Mouse (Mus musculus) MEL (cell line): ENCODE data around the gene Col24a1. TPM values are rescaled to one million over a fixed set of nuclear protein-coding genes. Genes with fewer than 3 reads are reported as not detected.

Experiments used
- DNase-seq: peaks from one replicate; pipeline ENCODE4 v3.0.0; 2011; ENCODE audit warnings: low read depth, low spot score
- H3K27ac ChIP-seq: 2 replicates; pipeline ENCODE4 v1.5.1; 2012; ENCODE audit warnings: low read depth, mild to moderate bottlenecking, control low read depth, low read length, moderate library complexity; ENCODE audit not compliant: control insufficient read depth
- H3K27me3 ChIP-seq, 2 experiments: fragments of 150-350 bp in 1 of 2; sonication (generic) in 1 of 2; 2 replicates each; pipeline ENCODE4 v1.6.1; 2012; ENCODE audit warnings: low read length in 2 of 2, mild to moderate bottlenecking in 2 of 2, improper control_type of control experiment in 1 of 2, moderate library complexity in 1 of 2; ENCODE audit not compliant: insufficient read depth in 2 of 2, control insufficient read depth in 1 of 2
- H3K36me3 ChIP-seq, 2 experiments: 2 replicates each; pipeline ENCODE4 v1.6.1; 2012 to 2014; ENCODE audit warnings: low read length in 2 of 2, improper control_type of control experiment in 1 of 2, inconsistent platforms in 1 of 2, mild to moderate bottlenecking in 1 of 2; ENCODE audit not compliant: insufficient read depth in 2 of 2, control insufficient read depth in 1 of 2
- H3K4me1 ChIP-seq, 2 experiments: fragments of 150-350 bp in 1 of 2; sonication (generic) in 1 of 2; 2 replicates each; pipeline ENCODE4 v1.6.1; 2012; ENCODE audit warnings: low read length in 2 of 2, improper control_type of control experiment in 1 of 2, mild to moderate bottlenecking in 1 of 2; ENCODE audit not compliant: insufficient read depth in 2 of 2, control insufficient read depth in 1 of 2
- H3K4me3 ChIP-seq, 2 experiments: fragments of 150-350 bp in 1 of 2; sonication (generic) in 1 of 2; 2 replicates each; pipeline ENCODE4 v1.5.1; 2012; ENCODE audit warnings: low read depth in 2 of 2, low read length in 2 of 2, mild to moderate bottlenecking in 2 of 2, moderate library complexity in 2 of 2, control low read depth in 1 of 2, improper control_type of control experiment in 1 of 2; ENCODE audit not compliant: control insufficient read depth in 1 of 2, insufficient read depth in 1 of 2
- H3K79me2 ChIP-seq: 2 replicates; pipeline ENCODE4 v1.6.1; 2012; ENCODE audit warnings: mild to moderate bottlenecking, low read length, moderate library complexity; ENCODE audit not compliant: control insufficient read depth, poor library complexity, insufficient read depth
- H3K9ac ChIP-seq: 2 replicates; pipeline ENCODE4 v1.6.1; 2012; ENCODE audit warnings: low read depth, mild to moderate bottlenecking, control low read depth, low read length, moderate library complexity; ENCODE audit not compliant: control insufficient read depth, poor library complexity, severe bottlenecking
- H3K9me3 ChIP-seq: fragments of 150-350 bp; sonication (generic); replicated peaks from 2 replicates; pipeline ENCODE4 v1.6.1; 2012; ENCODE audit warnings: mild to moderate bottlenecking, low read length, improper control_type of control experiment, moderate library complexity; ENCODE audit not compliant: insufficient read depth
- CTCF ChIP-seq, 3 experiments: IDR thresholded peaks in 2 of 3; conservative IDR thresholded peaks in 1 of 3; 2 replicates each; pipeline ENCODE4 v1.5.1; 2011 to 2012; ENCODE audit warnings: low read length in 3 of 3, low read depth in 2 of 3, mild to moderate bottlenecking in 2 of 3, improper control_type of control experiment in 1 of 3, inconsistent platforms in 1 of 3, mixed read lengths in 1 of 3, moderate library complexity in 1 of 3; ENCODE audit not compliant: control insufficient read depth in 1 of 3, insufficient read depth in 1 of 3, poor library complexity in 1 of 3, severe bottlenecking in 1 of 3
- ELF1 ChIP-seq: IDR thresholded peaks from 2 replicates; pipeline ENCODE4 v1.6.1; 2014; ENCODE audit warnings: low read depth, mild to moderate bottlenecking, inconsistent platforms, low read length, improper control_type of control experiment, moderate library complexity
- EP300 ChIP-seq, 2 experiments: IDR thresholded peaks; 2 replicates each; pipeline ENCODE4 v1.6.1; 2011; ENCODE audit warnings: improper control_type of control experiment in 2 of 2, low read length in 2 of 2, low read depth in 1 of 2, mild to moderate bottlenecking in 1 of 2
- ETS1 ChIP-seq: IDR thresholded peaks from 2 replicates; pipeline ENCODE4 v1.6.1; 2012; ENCODE audit warnings: low read depth, mild to moderate bottlenecking, inconsistent platforms, low read length, improper control_type of control experiment, moderate library complexity
- GABPA ChIP-seq: IDR thresholded peaks from 2 replicates; pipeline ENCODE4 v1.6.1; 2012; ENCODE audit warnings: low read depth, mild to moderate bottlenecking, inconsistent platforms, low read length, improper control_type of control experiment, moderate library complexity
- GATA1 ChIP-seq: IDR thresholded peaks from 2 replicates; pipeline ENCODE4 v1.6.1; 2011; ENCODE audit warnings: low read depth, low read length, improper control_type of control experiment
- JUND ChIP-seq: IDR thresholded peaks from 2 replicates; pipeline ENCODE4 v1.6.1; 2011; ENCODE audit warnings: low read depth, mild to moderate bottlenecking, improper control_type of control experiment, low read length
- MAFK ChIP-seq: IDR thresholded peaks from 2 replicates; pipeline ENCODE4 v1.6.1; 2011; ENCODE audit warnings: low read depth, mild to moderate bottlenecking, low read length, improper control_type of control experiment, borderline replicate concordance
- MAZ ChIP-seq: IDR thresholded peaks from 2 replicates; pipeline ENCODE4 v1.6.1; 2012; ENCODE audit warnings: low read depth, mild to moderate bottlenecking, inconsistent platforms, low read length, improper control_type of control experiment
- NELFE ChIP-seq: IDR thresholded peaks from 2 replicates; pipeline ENCODE4 v1.6.1; 2011; ENCODE audit warnings: low read depth, low read length, improper control_type of control experiment
- POLR2AphosphoS2 ChIP-seq: IDR thresholded peaks from 2 replicates; pipeline ENCODE4 v1.6.1; 2011; ENCODE audit warnings: low read length, improper control_type of control experiment
- POLR2AphosphoS5 ChIP-seq: IDR thresholded peaks from 2 replicates; pipeline ENCODE4 v1.6.1; 2012; ENCODE audit warnings: low read depth, borderline replicate concordance, mild to moderate bottlenecking, inconsistent platforms, low read length, moderate library complexity, mixed read lengths
- RAD21 ChIP-seq: IDR thresholded peaks from 2 replicates; pipeline ENCODE4 v1.6.1; 2011; ENCODE audit warnings: mild to moderate bottlenecking, low read depth, low read length, improper control_type of control experiment
- RCOR1 ChIP-seq: IDR thresholded peaks from 2 replicates; pipeline ENCODE4 v1.6.1; 2012; ENCODE audit warnings: low read depth, mild to moderate bottlenecking, inconsistent platforms, low read length, improper control_type of control experiment
- SMC3 ChIP-seq: IDR thresholded peaks from 2 replicates; pipeline ENCODE4 v1.6.1; 2011; ENCODE audit warnings: low read depth, low read length, improper control_type of control experiment
- TBP ChIP-seq: IDR thresholded peaks from 2 replicates; pipeline ENCODE4 v1.8.0; 2011; ENCODE audit warnings: low read depth, low read length, improper control_type of control experiment
- TCF12 ChIP-seq: IDR thresholded peaks from 2 replicates; pipeline ENCODE4 v1.6.1; 2014; ENCODE audit warnings: low read depth, mild to moderate bottlenecking, inconsistent platforms, low read length, improper control_type of control experiment, moderate library complexity
- UBTF ChIP-seq: IDR thresholded peaks from 2 replicates; pipeline ENCODE4 v1.6.1; 2012; ENCODE audit warnings: low read depth, mild to moderate bottlenecking, inconsistent platforms, low read length, improper control_type of control experiment, moderate library complexity, borderline replicate concordance; ENCODE audit not compliant: insufficient read depth
- USF1 ChIP-seq: IDR thresholded peaks from 2 replicates; pipeline ENCODE4 v1.6.1; 2014; ENCODE audit warnings: low read depth, mild to moderate bottlenecking, inconsistent platforms, low read length, improper control_type of control experiment, moderate library complexity
- ZC3H11A ChIP-seq: IDR thresholded peaks from 2 replicates; pipeline ENCODE4 v1.6.1; 2012; ENCODE audit warnings: low read depth, mild to moderate bottlenecking, inconsistent platforms, low read length, improper control_type of control experiment
- ZKSCAN1 ChIP-seq: IDR thresholded peaks from 2 replicates; pipeline ENCODE4 v1.6.1; 2012; ENCODE audit warnings: low read depth, mild to moderate bottlenecking, inconsistent platforms, low read length, improper control_type of control experiment, moderate library complexity
- ZNF384 ChIP-seq: IDR thresholded peaks from 2 replicates; pipeline ENCODE4 v1.6.1; 2012; ENCODE audit warnings: low read depth, mild to moderate bottlenecking, inconsistent platforms, low read length, improper control_type of control experiment
- polyA plus RNA-seq, 2 experiments: library from polyadenylated mRNA; stranded (reverse) in 1 of 2; unstranded in 1 of 2; fragments of >175 nt in 1 of 2; fragments of >200 nt in 1 of 2; gene quantifications; 2 replicates each; pipeline versions ENCODE4 v1.2.1 to v1.2.4; 2012; ENCODE audit warnings: low replicate concordance in 2 of 2, low read depth in 1 of 2; ENCODE audit not compliant: insufficient read length in 2 of 2, insufficient read depth in 1 of 2, missing spikeins in 1 of 2
- total RNA-seq: library from RNA; depleted of rRNA; stranded (reverse); fragments of 300-350 nt; gene quantifications from 2 replicates; pipeline ENCODE4 v1.2.3, GENCODE M21; 2012

The Col24a1 gene
- total and polyA plus RNA-seq, 3 experiments = not detected

DNA sequence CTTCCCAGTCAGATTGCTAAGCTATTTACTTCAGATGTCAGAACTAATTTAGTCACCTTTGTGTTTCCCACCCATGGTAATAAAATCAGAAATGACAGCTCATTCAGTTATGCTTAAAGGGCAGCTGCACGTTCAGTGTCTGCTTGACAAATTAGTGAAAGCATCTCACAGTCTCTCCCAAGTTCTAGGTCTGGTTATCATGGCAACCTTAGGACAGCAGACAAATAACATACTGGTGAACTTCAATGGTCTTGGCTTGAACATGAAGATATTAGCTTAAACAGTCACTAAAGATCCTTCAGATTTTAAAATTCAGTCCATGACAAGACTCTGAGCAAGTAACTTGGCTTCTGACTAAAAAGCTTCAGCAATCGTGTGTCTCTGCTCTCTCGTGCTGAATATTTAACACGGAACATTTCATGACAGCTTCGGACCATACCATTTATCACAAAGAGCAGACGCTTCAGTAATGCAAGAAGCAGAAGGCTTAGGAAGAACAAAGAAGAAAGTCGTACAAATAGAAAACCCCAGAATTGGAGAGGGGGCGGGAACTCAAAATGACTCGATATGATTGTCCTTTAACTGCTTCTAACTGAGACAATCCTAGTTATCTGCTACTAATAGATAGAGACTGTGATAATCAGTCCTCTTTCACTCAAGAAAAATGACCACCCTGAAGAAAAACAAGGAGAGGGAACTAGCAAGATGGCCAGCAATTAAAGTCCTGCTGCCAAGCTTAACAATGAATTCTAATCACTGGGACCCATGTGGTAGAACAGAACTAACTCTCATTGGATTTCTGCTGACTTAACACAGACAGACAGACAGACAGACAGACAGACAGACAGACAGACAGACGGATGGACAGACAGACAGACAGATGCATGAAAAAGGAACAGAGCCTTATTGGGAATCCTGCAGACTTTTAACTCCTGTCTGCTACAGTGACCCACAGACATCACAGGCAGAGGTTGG is 256.5 kb downstream of the Col24a1 start:
- no peaks in the 10 kb centered on the region for H3K27me3 ChIP-seq

DNA sequence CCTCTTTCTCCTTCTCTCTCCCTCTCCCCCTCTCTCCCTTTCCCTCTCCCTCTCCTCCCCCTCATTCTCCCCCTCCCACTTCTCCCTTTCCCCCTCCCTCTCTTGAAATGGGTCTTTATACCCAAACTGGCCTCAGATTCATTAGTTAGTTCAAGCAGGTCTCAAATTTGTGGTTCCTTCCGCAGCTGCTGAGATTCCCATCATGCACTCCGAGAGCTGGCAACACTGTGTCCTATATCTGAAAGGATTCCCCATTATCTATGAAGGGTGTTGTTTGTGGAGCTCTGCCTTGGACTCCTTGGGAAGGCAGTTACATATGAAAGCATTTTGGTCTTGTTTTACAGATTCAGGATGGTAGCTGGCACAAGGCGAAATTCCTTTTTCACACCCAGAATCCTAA is 257.9 kb downstream of the Col24a1 start:
- Histone ChIP-seq H3K9me3 (no peaks in the 10 kb centered on the region), H3K36me3 (no peaks in the 10 kb centered on the region), H3K27ac (no peak overlapping the region), H3K79me2 (no peaks in the 10 kb centered on the region), H3K4me3 (no peak overlapping the region), H3K9ac (no peak overlapping the region), H3K4me1 (no peaks in the 10 kb centered on the region), H3K27me3 (no peaks in the 10 kb centered on the region)
- TF ChIP-seq ELF1 (no peak), POLR2AphosphoS2 (no peak), EP300 (IDR thresholded peaks at IDR 0.05; ENCODE audit: low read depth in 1 of 2, low read length in 2 of 2) (no peak), RCOR1 (no peak), ZNF384 (no peak), TBP (no peak), GATA1 (no peak)
- no peak for DNase-seq

More for the DNA sequence above, 256.5 kb downstream of the Col24a1 start:
- no peak for DNase-seq
- H3K9me3 ChIP-seq = no peaks in the 10 kb centered on the region
- no peak overlapping the region for H3K4me3 ChIP-seq
- H3K79me2 ChIP-seq = no peaks in the 10 kb centered on the region
- TF ChIP-seq CTCF (IDR thresholded peaks at IDR 0.05 in 2 of 3, conservative IDR thresholded peaks at IDR 0.05 in 1 of 3; ENCODE audit: control insufficient read depth in 1 of 3, insufficient read depth in 1 of 3, low read depth in 2 of 3, low read length in 3 of 3, poor library complexity in 1 of 3, severe bottlenecking in 1 of 3) (no peak), UBTF (no peak), ETS1 (no peak), USF1 (no peak), POLR2AphosphoS2 (no peak), NELFE (no peak), MAZ (no peak), GABPA (no peak), JUND (no peak), SMC3 (no peak), TCF12 (no peak), EP300 (IDR thresholded peaks at IDR 0.05; ENCODE audit: low read depth in 1 of 2, low read length in 2 of 2) (no peak), RAD21 (no peak), RCOR1 (no peak), ZNF384 (no peak), ELF1 (no peak), MAFK (no peak), ZKSCAN1 (no peak), ZC3H11A (no peak), POLR2AphosphoS5 (no peak)
- no peak overlapping the region for H3K27ac ChIP-seq
- H3K4me1 ChIP-seq = no peaks in the 10 kb centered on the region
- H3K9ac ChIP-seq = no peak overlapping the region
- H3K36me3 ChIP-seq = no peaks in the 10 kb centered on the region
